Mouse (Mus musculus): ENCODE results near the gene Nol4l.

Nol4l gene

DNA sequence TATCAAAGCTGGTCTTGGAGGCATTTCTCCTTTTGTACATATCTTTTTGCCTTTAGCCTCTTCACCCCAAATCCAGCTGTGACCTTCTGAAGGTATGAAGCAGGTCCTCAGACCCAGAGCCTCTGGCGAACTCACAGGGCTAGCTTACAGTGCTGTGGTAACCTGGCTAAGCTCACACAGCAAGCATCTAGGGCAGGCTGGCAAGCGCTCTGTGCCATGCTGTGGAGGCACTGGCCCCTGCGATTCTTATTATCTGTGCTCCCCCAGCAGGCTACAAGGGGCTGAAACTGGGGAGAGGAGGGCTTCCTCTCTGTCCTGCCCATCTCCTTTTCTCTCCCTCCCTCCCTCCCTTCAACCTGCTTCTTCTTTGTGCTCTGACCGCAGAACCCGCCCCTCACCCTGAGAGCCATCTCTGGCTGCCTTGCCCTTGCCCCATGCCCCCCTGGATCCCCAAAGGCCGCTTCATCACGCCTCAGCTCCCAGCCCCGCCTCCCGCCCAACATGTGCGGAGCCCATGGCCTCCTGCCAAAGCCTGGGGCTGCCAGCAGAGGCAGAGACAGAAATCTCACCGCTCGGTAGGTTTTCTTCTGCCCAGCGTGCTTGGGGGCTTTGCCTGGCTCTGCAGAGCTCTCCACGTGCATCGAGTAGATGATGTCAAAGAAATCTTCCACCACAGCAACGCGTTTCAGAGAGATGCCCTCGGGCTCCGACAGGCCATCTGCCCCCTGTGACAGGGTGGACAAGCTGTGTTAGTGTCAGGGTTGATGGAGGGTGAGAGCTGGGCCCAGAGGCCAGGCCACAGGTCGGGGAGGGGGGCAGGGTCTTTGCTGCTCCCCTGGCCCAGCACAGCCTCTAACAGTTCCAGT is 46.4 kb downstream of the Nol4l start:
- DNase-seq (ENCODE audit: low read depth, low spot score), result no peak

DNA sequence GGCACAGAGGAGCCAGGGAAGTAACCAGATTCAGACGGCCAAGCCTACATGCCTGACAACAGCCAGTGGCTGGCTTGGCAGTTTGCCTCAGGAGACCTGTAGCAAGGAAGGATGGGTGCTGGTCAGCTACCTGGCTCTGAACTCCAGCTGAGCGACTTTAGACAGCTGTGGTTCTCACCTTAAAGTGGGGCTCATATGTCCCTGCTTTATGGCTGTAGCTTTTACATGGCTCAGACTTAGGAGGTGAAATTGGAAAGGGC is 48.0 kb downstream of the Nol4l start:
- DNase-seq (ENCODE audit: low read depth, low spot score), result no peak

DNA sequence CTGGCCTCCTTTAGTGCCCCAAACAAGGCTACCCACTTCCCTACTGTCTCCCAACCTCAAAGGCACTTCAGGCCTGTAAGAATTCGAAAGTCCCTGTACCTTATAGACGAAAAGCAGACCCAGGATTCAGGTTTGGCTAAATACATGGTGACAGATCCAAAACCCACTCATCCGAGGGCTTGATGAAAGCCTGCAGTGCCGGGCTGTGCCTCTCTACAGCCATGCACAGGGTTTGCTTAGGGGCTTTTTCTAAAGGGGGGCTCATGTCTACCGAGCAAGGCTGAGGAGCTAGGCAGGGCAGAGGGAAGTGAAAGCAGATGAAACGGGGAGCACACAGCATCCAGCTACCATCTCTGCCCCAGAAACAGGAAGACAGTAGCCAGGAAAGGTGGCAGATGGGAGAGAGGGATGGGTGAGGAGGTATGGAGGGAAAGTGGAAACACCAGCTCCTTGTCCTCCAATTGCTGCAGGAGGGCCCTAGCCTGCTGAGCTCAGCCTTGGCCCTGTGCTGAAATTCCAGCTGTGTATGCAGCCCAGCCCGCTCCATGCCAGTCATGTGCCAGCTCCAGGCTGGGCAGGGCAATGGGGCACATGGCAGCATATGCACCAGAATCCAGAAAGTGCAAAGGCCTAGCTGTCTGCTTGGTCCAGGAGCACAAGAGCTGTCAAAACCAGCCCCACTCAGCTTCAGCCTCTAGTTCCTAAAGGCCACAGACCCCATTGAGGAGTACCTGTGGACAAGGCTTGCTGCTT is 48.5 kb downstream of the Nol4l start:
- DNase-seq (ENCODE audit: low read depth, low spot score), result no peak

DNA sequence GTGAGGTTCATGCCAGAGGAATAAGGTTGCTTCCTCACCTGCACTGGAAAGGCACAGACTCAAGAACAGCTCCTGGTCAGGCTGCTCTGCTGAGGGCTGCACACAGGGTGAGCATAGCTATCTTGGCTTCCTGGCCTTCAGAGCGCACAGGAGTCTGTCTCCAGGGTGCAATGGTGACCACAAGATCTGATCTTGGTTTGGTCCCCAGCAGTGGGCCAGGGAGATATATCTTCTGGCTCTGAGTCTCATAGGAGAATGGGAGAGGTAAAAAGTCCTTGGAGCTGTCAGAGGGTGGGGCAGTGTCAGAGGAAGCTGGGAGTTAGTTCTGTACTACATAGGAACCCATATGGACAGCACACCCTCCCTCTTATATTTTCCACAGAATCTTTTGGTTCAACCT is 50.3 kb downstream of the Nol4l start:
- no peak for DNase-seq (ENCODE audit: low read depth, low spot score)

DNA sequence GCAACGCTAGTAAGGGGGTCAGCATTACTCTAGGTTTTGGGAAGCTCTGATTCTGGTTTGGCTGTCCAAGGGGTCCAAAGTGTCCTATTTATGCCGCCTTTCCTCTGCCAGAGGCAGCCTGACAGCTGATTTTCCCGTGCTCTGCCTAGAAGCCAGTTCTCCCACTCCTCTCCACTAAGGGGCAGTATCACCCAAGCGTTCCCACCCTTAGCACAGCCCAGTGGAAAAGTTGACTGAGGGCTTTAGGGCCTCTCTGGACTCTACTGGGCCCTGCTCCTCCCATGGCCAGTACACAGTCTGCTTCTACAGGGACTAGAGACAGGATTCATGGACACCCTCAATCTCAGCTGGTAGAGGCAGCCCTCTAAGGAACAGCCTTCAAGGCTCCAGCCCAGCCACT is 51.2 kb downstream of the Nol4l start:
- no peak for DNase-seq (ENCODE audit: low read depth, low spot score)

GRCm38 (mm10) chr2:153475114-153476112 is 54.4 kb downstream of the Nol4l start:
- DNase-seq (ENCODE audit: low read depth, low spot score), result no peak

- no peak for DNase-seq (ENCODE audit: low read depth, low spot score)
These were observed 58.8 kb downstream of the Nol4l start for GRCm38 (mm10) chr2:153470983-153471382.

GRCm38 (mm10) chr2:153469764-153470163 is 60.0 kb downstream of the Nol4l start:
- DNase-seq (ENCODE audit: low read depth, low spot score), result no peak

GRCm38 (mm10) chr2:153469317-153469716 is 60.5 kb downstream of the Nol4l start:
- DNase-seq (ENCODE audit: low read depth, low spot score), result no peak

- DNase-seq (ENCODE audit: low read depth, low spot score), result no peak
These were observed 62.4 kb downstream of the Nol4l start for GRCm38 (mm10) chr2:153467372-153467771.

DNA sequence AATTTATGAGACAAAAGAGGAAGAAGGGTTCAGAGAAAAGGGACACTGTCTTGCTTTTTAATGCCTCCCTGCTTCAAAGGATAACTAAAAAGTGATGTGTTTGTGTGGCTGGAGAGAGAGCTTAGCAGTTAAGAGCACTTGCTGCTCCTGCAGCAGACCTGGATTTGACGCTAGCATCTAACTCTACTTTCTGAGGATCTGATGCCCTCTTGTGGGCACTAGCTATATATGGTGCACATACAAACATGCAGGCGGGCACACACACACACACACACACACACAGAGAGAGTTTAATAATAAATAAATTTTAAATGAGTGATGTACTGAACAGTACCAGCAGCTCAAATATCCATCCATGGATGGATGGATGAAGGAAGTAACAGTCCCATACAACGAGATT is 66.5 kb downstream of the Nol4l start:
- DNase-seq (ENCODE audit: low read depth, low spot score), result no peak

DNA sequence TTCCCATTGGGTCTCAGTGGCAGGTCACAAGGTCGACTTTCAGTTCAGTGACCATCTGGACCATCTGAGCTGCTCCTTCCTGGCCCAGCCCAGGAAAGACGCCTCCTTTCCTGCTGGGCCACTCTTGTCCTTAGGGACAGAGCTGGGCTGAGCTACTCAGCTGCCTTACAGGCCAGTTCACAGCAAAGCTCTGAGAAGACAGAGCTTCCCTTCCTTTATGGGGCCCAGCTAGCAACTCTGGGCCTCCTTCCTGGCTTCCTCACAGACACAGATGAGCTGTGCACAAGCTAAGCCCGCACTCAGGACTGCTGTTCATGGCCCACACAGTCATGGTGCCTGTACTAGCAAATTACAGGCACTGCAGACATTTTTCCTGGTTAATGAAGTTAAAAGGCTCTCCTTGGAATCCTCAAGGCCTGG is 71.7 kb downstream of the Nol4l start:
- DNase-seq (ENCODE audit: low read depth, low spot score), result no peak

DNA sequence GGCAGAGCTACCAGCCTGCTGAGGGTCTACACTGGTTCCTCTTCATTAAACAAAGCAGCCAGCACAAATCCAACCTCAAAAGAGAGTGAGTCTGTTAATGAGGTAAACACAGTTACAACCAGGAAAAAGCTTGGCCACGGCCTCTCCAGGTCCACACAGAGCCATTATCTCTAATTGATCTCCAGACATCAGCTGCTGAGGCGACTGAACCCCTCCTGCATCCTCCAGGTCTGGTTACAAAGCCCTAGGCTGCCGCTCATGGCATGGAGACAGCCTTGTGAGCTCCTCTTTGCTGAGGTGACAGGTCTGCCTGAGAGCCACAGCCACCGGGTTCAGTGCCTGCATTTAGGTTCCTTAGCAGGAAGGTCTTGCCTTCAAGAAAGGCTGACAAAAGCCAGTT is 72.3 kb downstream of the Nol4l start:
- DNase-seq (ENCODE audit: low read depth, low spot score), result no peak

- DNase-seq (ENCODE audit: low read depth, low spot score), result no peak
These were observed 74.8 kb downstream of the Nol4l start for GRCm38 (mm10) chr2:153454841-153455506.

DNA sequence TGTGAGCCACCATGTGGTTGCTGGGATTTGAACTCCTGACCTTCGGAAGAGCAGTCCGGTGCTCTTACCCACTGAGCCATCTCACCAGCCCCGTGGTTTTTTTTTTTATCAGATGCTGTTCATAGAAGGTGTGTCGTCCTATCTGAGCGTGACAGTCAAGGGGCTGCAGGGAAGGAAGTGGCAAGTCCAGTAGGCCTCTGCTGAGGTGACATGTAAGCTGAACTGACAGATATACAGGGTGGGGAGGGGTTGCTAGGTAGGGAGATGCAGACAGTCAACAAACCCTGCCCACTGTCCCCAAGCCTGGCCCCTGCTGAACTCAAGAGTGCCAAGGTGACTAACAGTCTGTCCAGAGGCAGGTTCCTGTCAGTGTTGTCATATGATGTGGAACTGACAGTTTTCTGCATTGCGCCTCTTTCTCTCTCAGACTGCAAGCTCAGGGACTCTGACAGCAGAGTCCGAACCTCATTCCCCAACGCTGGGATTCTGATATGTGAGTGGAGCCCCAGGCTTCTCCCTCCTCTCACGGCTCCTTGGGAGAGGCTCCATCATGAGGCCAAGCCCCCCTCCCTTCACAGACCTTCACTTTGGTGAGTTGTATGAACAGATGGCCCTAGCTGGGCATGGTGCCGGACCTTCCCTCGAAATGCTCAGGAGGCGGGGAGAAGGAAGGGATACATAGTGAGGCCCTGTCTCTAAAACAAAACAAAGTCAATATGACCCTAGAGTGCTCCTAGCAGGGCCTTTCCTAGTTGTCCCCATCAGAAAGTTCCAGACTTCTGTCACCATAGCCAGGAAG is 75.6 kb downstream of the Nol4l start:
- no peak for DNase-seq (ENCODE audit: low read depth, low spot score)

- DNase-seq (ENCODE audit: low read depth, low spot score), result no peak
These were observed 81.3 kb downstream of the Nol4l start for GRCm38 (mm10) chr2:153448519-153448918.

DNA sequence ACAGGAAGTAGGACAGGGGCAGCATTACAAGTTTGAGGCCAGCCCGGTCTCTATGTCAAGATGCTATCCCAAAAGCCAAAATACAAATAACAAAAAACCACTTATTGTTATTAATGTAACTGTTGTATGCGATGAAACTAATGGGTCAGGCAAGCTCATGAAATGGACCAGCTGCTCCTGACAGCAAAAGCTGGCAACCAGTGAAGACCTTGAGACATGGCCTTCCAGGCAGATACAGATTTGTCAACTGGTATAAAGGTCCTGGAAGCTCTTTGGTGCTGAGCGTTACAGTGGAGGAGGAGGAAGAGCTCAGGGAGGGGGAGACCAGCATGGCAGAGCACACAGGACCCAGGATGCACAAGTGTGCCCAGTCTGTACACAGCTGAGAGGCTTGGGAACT is 82.1 kb downstream of the Nol4l start:
- no peak for DNase-seq (ENCODE audit: low read depth, low spot score)

DNA sequence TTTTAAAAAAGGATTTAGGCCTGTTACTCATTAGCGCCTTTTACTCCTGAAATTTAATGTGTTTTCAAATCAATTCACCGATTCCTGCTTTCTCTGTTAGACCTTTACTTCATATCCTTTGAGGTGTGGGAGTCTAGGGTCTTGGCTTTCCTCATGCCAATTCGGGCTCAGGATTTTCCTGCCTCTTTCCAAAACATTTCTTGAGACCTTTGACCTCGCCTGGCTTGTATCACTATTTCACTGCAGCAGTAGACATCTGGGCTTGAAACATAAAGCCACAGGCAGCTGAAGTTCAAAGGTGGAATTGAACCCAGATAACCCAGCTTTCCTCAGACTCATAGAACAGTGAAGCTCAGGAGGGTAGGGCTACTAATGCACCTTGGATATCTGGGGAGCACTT is 83.3 kb downstream of the Nol4l start:
- no peak for DNase-seq (ENCODE audit: low read depth, low spot score)

- DNase-seq (ENCODE audit: low read depth, low spot score), result peak; percentile 66
These were observed 83.8 kb downstream of the Nol4l start for GRCm38 (mm10) chr2:153446017-153446408.

DNA sequence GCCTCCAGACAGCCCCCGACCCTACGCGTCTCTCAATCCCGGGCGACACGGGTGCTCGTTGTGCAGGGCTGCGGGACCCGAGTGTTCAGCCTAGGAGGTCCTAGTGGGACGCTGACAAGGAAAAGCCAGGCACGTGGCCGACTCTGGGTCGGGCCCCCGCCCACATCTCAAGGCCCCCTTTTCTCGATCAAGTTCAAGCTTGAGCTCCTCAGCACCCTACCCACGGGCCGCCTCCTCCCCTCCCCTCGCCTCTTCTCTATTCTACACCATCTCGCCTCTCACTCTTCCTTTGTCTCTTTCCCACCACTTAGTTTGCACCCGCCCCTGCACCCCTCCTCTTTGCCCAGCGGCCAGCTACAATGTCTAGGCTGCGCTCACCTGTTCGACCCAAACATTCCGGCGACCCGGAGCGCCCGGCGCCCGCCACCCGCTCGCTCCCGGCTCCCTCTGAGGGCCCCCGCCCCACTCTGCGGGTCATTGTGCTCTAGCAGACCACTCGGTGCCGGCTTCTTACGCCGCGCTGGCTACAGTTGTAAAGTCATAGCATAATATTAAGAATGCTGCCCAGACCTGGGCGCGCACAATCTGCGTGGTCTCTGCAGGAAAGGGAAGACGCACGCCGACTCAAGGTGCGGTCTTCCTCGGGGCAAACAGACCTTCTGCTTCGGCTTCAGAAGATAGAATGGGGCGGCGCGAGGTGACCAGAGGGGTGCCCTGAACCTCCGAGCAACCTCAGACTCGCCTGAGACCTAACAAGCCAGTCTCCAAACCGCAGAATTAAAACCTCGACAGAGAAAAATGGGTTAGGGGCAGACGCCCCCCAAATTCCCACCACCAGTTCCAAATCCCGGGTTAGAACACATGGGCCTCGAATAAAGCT is 84.4 kb downstream of the Nol4l start:
- DNase-seq (ENCODE audit: low read depth, low spot score), result no peak

Measured in brain, embryonic 18.5 days (tissue).